18 mouse cellular contexts compared by ENCODE assay signal in genomic region chr4:140271913-140272312, GRCm38 (mm10). TPM values are rescaled to one million over a fixed set of nuclear protein-coding genes. Genes with fewer than 3 reads are reported as not detected.
DNase-seq lines count a peak whose midpoint lies in the region; ATAC-seq and TF ChIP-seq lines count a peak whose summit lies in the region.
"Had no signal": no experiment of that assay in that cellular context is flagged by ENCODE, and none has a peak within 500 bp of the region (broad histone marks: within the 10 kb centered on the region; RNA-seq: fewer than 3 reads in every experiment).

No protein-coding gene starts in this region.

- ATAC-seq in midbrain, embryonic 11.5 days (ENCODE audit: low FRiP score) = no peak
- ATAC-seq in midbrain, embryonic 16.5 days = no peak
- no peak for ATAC-seq in liver, postnatal 0 days
- ATAC-seq: forebrain, embryonic 14.5 days; hindbrain, embryonic 16.5 days; inflammation-experienced regulatory T-cells, adult 6 months; intestine, postnatal 0 days had no signal

- no peaks in the 10 kb centered on the region for H3K27me3 ChIP-seq in midbrain, embryonic 11.5 days (ENCODE audit: control insufficient read depth, insufficient read depth, low read length)
- no peaks in the 10 kb centered on the region for H3K27me3 ChIP-seq in midbrain, embryonic 16.5 days (ENCODE audit: control insufficient read depth, insufficient read depth, low read depth, low read length)
- H3K27me3 ChIP-seq in forebrain, embryonic 10.5 days (ENCODE audit: poor library complexity, severe bottlenecking) = no peaks in the 10 kb centered on the region
- no peaks in the 10 kb centered on the region for H3K27me3 ChIP-seq in liver, postnatal 0 days (ENCODE audit: insufficient read depth, low read length)
- H3K27me3 ChIP-seq: heart, embryonic 13.5 days had no signal

- H3K9ac ChIP-seq in midbrain, embryonic 11.5 days (ENCODE audit: low read length) = no peak overlapping the region
- no peak overlapping the region for H3K9ac ChIP-seq in midbrain, embryonic 16.5 days (ENCODE audit: low read depth, low read length)
- no peak overlapping the region for H3K9ac ChIP-seq in liver, postnatal 0 days (replicated peaks)
- H3K9ac ChIP-seq: heart, embryonic 13.5 days had no signal

- no peak for TF ChIP-seq EP300 in liver, postnatal 0 days (IDR thresholded peaks at IDR 0.05; ENCODE audit: low read depth)

- H3K27ac ChIP-seq in midbrain, embryonic 11.5 days (ENCODE audit: low read depth, low read length) = no peak overlapping the region
- no peak overlapping the region for H3K27ac ChIP-seq in midbrain, embryonic 16.5 days (ENCODE audit: low read length)
- no peak overlapping the region for H3K27ac ChIP-seq in forebrain, embryonic 10.5 days
- H3K27ac ChIP-seq in liver, postnatal 0 days (ENCODE audit: low read depth) = no peak overlapping the region
- H3K27ac ChIP-seq: embryonic facial prominence, embryonic 10.5 days; heart, embryonic 13.5 days had no signal

- WGBS in midbrain, embryonic 11.5 days = 89% methylated on average over 5 of the region's 5 CpGs
- WGBS in midbrain, embryonic 16.5 days = 91% methylated on average over 5 of the region's 5 CpGs
- WGBS in forebrain, embryonic 10.5 days = 95% methylated on average over 5 of the region's 5 CpGs
- WGBS in liver, postnatal 0 days (ENCODE audit: insufficient replicate concordance) = 83% methylated on average over 5 of the region's 5 CpGs

- H3K4me3 ChIP-seq in midbrain, embryonic 11.5 days (ENCODE audit: low read depth, low read length) = no peak overlapping the region
- no peak overlapping the region for H3K4me3 ChIP-seq in midbrain, embryonic 16.5 days (ENCODE audit: low read depth, low read length)
- H3K4me3 ChIP-seq in forebrain, embryonic 10.5 days = no peak overlapping the region
- H3K4me3 ChIP-seq in liver, postnatal 0 days (ENCODE audit: low read depth, low read length) = no peak overlapping the region
- H3K4me3 ChIP-seq: embryonic facial prominence, embryonic 10.5 days; heart, embryonic 13.5 days had no signal

- H3K36me3 ChIP-seq in midbrain, embryonic 11.5 days (ENCODE audit: control insufficient read depth, insufficient read depth, low read length) = no peaks in the 10 kb centered on the region
- no peaks in the 10 kb centered on the region for H3K36me3 ChIP-seq in midbrain, embryonic 16.5 days (ENCODE audit: control insufficient read depth, insufficient read depth, low read length)
- no peaks in the 10 kb centered on the region for H3K36me3 ChIP-seq in forebrain, embryonic 10.5 days (replicated peaks)
- no peaks in the 10 kb centered on the region for H3K36me3 ChIP-seq in liver, postnatal 0 days (replicated peaks; ENCODE audit: insufficient read depth, low read length)
- H3K36me3 ChIP-seq: embryonic facial prominence, embryonic 10.5 days; heart, embryonic 13.5 days had no signal

- H3K4me1 ChIP-seq in midbrain, embryonic 11.5 days (ENCODE audit: control insufficient read depth, insufficient read depth, low read length) = peaks cover 16% of the 10 kb centered on the region
- H3K4me1 ChIP-seq in midbrain, embryonic 16.5 days (ENCODE audit: control insufficient read depth, insufficient read depth, low read length) = peaks cover 17% of the 10 kb centered on the region
- H3K4me1 ChIP-seq in forebrain, embryonic 10.5 days = peaks cover 35% of the 10 kb centered on the region
- no peaks in the 10 kb centered on the region for H3K4me1 ChIP-seq in liver, postnatal 0 days (ENCODE audit: insufficient read depth)
- H3K4me1 ChIP-seq: embryonic facial prominence, embryonic 10.5 days; heart, embryonic 13.5 days had no signal

- no peak overlapping the region for H3K4me2 ChIP-seq in midbrain, embryonic 11.5 days
- no peak overlapping the region for H3K4me2 ChIP-seq in midbrain, embryonic 16.5 days (ENCODE audit: low read length)
- no peak overlapping the region for H3K4me2 ChIP-seq in liver, postnatal 0 days (ENCODE audit: low read depth, low read length)
- H3K4me2 ChIP-seq: heart, embryonic 13.5 days had no signal

- H3K9me3 ChIP-seq in midbrain, embryonic 11.5 days (ENCODE audit: control insufficient read depth, low read length) = no peaks in the 10 kb centered on the region
- no peaks in the 10 kb centered on the region for H3K9me3 ChIP-seq in midbrain, embryonic 16.5 days (replicated peaks; ENCODE audit: control insufficient read depth, low read length, poor library complexity, severe bottlenecking)
- peaks cover 3% of the 10 kb centered on the region; the same call in 1 of the 2 replicates for H3K9me3 ChIP-seq in forebrain, embryonic 10.5 days
- no peaks in the 10 kb centered on the region for H3K9me3 ChIP-seq in liver, postnatal 0 days (ENCODE audit: low read length)

- peak; percentile 50 for DNase-seq in cerebellum, adult 11-12 months
- DNase-seq in cerebellum, adult 8-10 months = no peak
- peak; percentile 64 for DNase-seq in midbrain, embryonic 11.5 days (ENCODE audit: low spot score, missing footprints)
- peak; percentile 61 to 67 for DNase-seq in cerebellum, postnatal 14 days
- DNase-seq in forebrain, embryonic 10.5 days (ENCODE audit: extremely low spot score, low spot score) = no peak
- DNase-seq in liver, postnatal 0 days = no peak
- DNase-seq: adrenal gland, postnatal 14 days; gastrocnemius, postnatal 36 days; heart, adult 11 months; heart, postnatal 36 days had no signal

- TF ChIP-seq CTCF in liver, postnatal 0 days (IDR thresholded peaks at IDR 0.05; ENCODE audit: low read depth) = no peak

RNA-seq across cellular contexts. Expression of gene Igsf21, which starts 25.3 kb away (rescaled TPM):
- polyA plus RNA-seq in midbrain, embryonic 11.5 days (2014; fragmentation: Nextera tagmentation; extraction: Ambion mirVana) = 15.2 and 16.5 TPM in 2 replicates
- polyA plus RNA-seq in midbrain, embryonic 16.5 days (2015; fragmentation: Nextera tagmentation; extraction: Ambion mirVana) = 114 and 119 TPM in 2 replicates
- polyA plus RNA-seq in forebrain, embryonic 10.5 days (2016; fragmentation: Nextera tagmentation; extraction: Ambion mirVana) = 3.8 and 4.6 TPM in 2 replicates
- 0.05 TPM in 1 of 2 replicates, not detected in the other for polyA plus RNA-seq in liver, postnatal 0 days (2015; fragmentation: Nextera tagmentation; extraction: Ambion mirVana)
- polyA plus RNA-seq: C2C12; inflammation-experienced regulatory T-cells, adult 6 months had no signal

Comparison
In these comparisons a context has a peak if more than half of its experiments do, and no peak if none do; other contexts are left out.
1. DNase-seq: peak in cerebellum, adult 11-12 months (single experiment), midbrain, embryonic 11.5 days (single experiment) and cerebellum, postnatal 14 days (2 of 2); none in cerebellum, adult 8-10 months (single experiment), forebrain, embryonic 10.5 days (single experiment) and liver, postnatal 0 days (single experiment).